8 mouse cellular contexts compared by ENCODE assay signal in the genomic region with DNA sequence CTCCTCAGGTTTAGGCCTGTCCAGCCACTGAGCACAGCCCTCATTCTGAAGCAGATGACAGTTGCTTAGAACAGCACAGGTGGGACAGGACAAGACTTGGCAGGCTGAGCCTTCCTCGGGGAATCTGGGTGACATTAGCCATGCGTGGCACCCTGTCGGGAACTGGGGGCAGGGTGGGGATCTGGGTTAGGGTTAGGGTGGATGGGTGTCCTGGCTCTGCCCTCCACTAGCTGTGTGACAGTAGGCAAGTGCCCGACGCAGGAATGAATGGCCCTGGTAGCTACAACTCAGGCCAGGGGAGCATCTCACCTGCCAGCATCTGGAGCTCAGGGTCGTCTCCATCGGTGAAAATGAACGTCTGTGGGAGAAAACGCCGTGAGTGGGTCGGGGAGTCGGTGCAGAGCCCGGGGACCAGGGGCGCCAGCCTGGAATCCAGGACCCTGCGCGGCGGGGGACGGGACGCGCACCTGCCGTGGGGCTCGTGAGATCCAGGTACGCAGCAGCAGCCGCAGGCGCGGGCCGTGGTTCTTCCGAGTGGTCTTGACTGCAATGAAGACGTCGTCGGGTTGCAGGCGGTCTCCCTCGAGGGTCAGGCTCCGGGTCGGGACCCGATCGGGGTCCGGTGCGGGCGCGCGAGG. TPM values are rescaled to one million over a fixed set of nuclear protein-coding genes. Genes with fewer than 3 reads are reported as not detected.
DNase-seq lines count a peak whose midpoint lies in the region; ATAC-seq and TF ChIP-seq lines count a peak whose summit lies in the region.

No protein-coding gene starts in this region.

- H3K4me3 ChIP-seq in heart, embryonic 13.5 days: peak overlapping the region; percentile 99
- H3K4me3 ChIP-seq in MEL (ENCODE audit: control insufficient read depth in 1 of 2, insufficient read depth in 1 of 2, low read depth in 2 of 2, low read length in 2 of 2): peak overlapping the region; percentile 79 to 95
- H3K4me3 ChIP-seq in forebrain, embryonic 13.5 days: peak overlapping the region; percentile 99
- H3K4me3 ChIP-seq in limb, embryonic 15.5 days: peak overlapping the region; percentile 96
- peak overlapping the region; percentile 93 for H3K4me3 ChIP-seq in stomach, embryonic 15.5 days (replicated peaks)

- intact Hi-C loops in heart, postnatal 14 days (cut with DNase I): no loop called here

- no peak for DNase-seq in heart, postnatal 14 days
- DNase-seq in MEL (ENCODE audit: low read depth, low spot score): peak; percentile 34
- DNase-seq in frontal cortex, postnatal 36 days (ENCODE audit: low spot score in 2 of 2): no peak
- no peak for DNase-seq in spleen, adult 18-20 months

- no peak for TF ChIP-seq RAD21 in MEL (IDR thresholded peaks at IDR 0.05; ENCODE audit: low read depth, low read length)

- no peak for TF ChIP-seq EP300 in MEL (IDR thresholded peaks at IDR 0.05; ENCODE audit: low read depth in 1 of 2, low read length in 2 of 2)

- H3K36me3 ChIP-seq in heart, embryonic 13.5 days: peaks cover 57% of the 10 kb centered on the region
- H3K36me3 ChIP-seq in MEL (ENCODE audit: control insufficient read depth in 1 of 2, insufficient read depth in 2 of 2, low read length in 2 of 2): peaks cover 2 to 7% of the 10 kb centered on the region in 2 experiments
- H3K36me3 ChIP-seq in forebrain, embryonic 13.5 days (ENCODE audit: poor library complexity, severe bottlenecking): peaks cover 66% of the 10 kb centered on the region
- H3K36me3 ChIP-seq in limb, embryonic 15.5 days: peaks cover 51% of the 10 kb centered on the region
- H3K36me3 ChIP-seq in stomach, embryonic 15.5 days: peaks cover 8% of the 10 kb centered on the region

- no peak for TF ChIP-seq POLR2A in MEL (IDR thresholded peaks at IDR 0.05; ENCODE audit: control insufficient read depth in 1 of 2, insufficient read depth in 1 of 2, low read depth in 1 of 2, low read length in 2 of 2, poor library complexity in 1 of 2)

- H3K4me2 ChIP-seq in heart, embryonic 13.5 days: peak overlapping the region; percentile 98
- H3K4me2 ChIP-seq in forebrain, embryonic 13.5 days: peak overlapping the region; percentile 99
- H3K4me2 ChIP-seq in limb, embryonic 15.5 days: peak overlapping the region; percentile 90
- H3K4me2 ChIP-seq in stomach, embryonic 15.5 days: peak overlapping the region; percentile 94

- peaks cover 26% of the 10 kb centered on the region for H3K79me2 ChIP-seq in MEL (ENCODE audit: control insufficient read depth, insufficient read depth, low read length, poor library complexity)

- H3K9me3 ChIP-seq in heart, embryonic 13.5 days: no peaks in the 10 kb centered on the region
- H3K9me3 ChIP-seq in MEL (replicated peaks; ENCODE audit: insufficient read depth, low read length): no peaks in the 10 kb centered on the region
- H3K9me3 ChIP-seq in forebrain, embryonic 13.5 days (replicated peaks): no peaks in the 10 kb centered on the region
- H3K9me3 ChIP-seq in limb, embryonic 15.5 days: no peaks in the 10 kb centered on the region
- H3K9me3 ChIP-seq in stomach, embryonic 15.5 days: no peaks in the 10 kb centered on the region

- no peak for TF ChIP-seq CTCF in MEL (IDR thresholded peaks at IDR 0.05 in 2 of 3, conservative IDR thresholded peaks at IDR 0.05 in 1 of 3; ENCODE audit: control insufficient read depth in 1 of 3, insufficient read depth in 1 of 3, low read depth in 2 of 3, low read length in 3 of 3, poor library complexity in 1 of 3, severe bottlenecking in 1 of 3)

- no peak for ATAC-seq in heart, embryonic 13.5 days (ENCODE audit: extremely low read depth, insufficient number of reproducible peaks, low FRiP score, low TSS enrichment)
- ATAC-seq in forebrain, embryonic 13.5 days: peak; percentile 42
- ATAC-seq in limb, embryonic 15.5 days (ENCODE audit: insufficient number of reproducible peaks, low FRiP score, low TSS enrichment, low read depth): no peak
- 0 out of 2 replicates have a peak, but pooled peaks have one; percentile 20 for ATAC-seq in stomach, embryonic 15.5 days (ENCODE audit: insufficient read depth, low FRiP score, low read depth)

- peak overlapping the region; percentile 95 for H3K9ac ChIP-seq in heart, embryonic 13.5 days
- peak overlapping the region; percentile 87 for H3K9ac ChIP-seq in MEL (ENCODE audit: control insufficient read depth, low read depth, low read length, poor library complexity, severe bottlenecking)
- H3K9ac ChIP-seq in forebrain, embryonic 13.5 days: peak overlapping the region; percentile 96
- peak overlapping the region; percentile 85 for H3K9ac ChIP-seq in limb, embryonic 15.5 days
- H3K9ac ChIP-seq in stomach, embryonic 15.5 days: peak overlapping the region; percentile 64

- peak overlapping the region; percentile 75 for H3K27ac ChIP-seq in heart, embryonic 13.5 days (replicated peaks)
- peak overlapping the region; percentile 32 for H3K27ac ChIP-seq in MEL (ENCODE audit: control insufficient read depth, low read depth, low read length)
- H3K27ac ChIP-seq in forebrain, embryonic 13.5 days: peak overlapping the region; percentile 61
- H3K27ac ChIP-seq in limb, embryonic 15.5 days: peak overlapping the region; percentile 81
- H3K27ac ChIP-seq in stomach, embryonic 15.5 days: peak overlapping the region; percentile 78

- H3K4me1 ChIP-seq in heart, embryonic 13.5 days: peaks cover 24% of the 10 kb centered on the region
- H3K4me1 ChIP-seq in MEL (ENCODE audit: control insufficient read depth in 1 of 2, insufficient read depth in 2 of 2, low read length in 2 of 2): peaks cover 0 to 16% of the 10 kb centered on the region in 2 experiments; a peak in 1 of 4 replicates
- H3K4me1 ChIP-seq in forebrain, embryonic 13.5 days: peaks cover 25% of the 10 kb centered on the region
- H3K4me1 ChIP-seq in limb, embryonic 15.5 days: peaks cover 26% of the 10 kb centered on the region
- H3K4me1 ChIP-seq in stomach, embryonic 15.5 days: peaks cover 15% of the 10 kb centered on the region

- H3K27me3 ChIP-seq in heart, embryonic 13.5 days (replicated peaks): peaks cover 8% of the 10 kb centered on the region; the same call in 1 of the 2 replicates
- H3K27me3 ChIP-seq in MEL (ENCODE audit: control insufficient read depth in 1 of 2, insufficient read depth in 2 of 2, low read length in 2 of 2): no peaks in the 10 kb centered on the region
- H3K27me3 ChIP-seq in forebrain, embryonic 13.5 days: no peaks in the 10 kb centered on the region
- no peaks in the 10 kb centered on the region for H3K27me3 ChIP-seq in limb, embryonic 15.5 days
- no peaks in the 10 kb centered on the region for H3K27me3 ChIP-seq in stomach, embryonic 15.5 days (replicated peaks)

- WGBS in heart, embryonic 13.5 days: 3% methylated on average over 42 of the region's 42 CpGs
- 1% methylated on average over 33 of the region's 42 CpGs for WGBS in forebrain, embryonic 13.5 days
- 1% methylated on average over 42 of the region's 42 CpGs for WGBS in limb, embryonic 15.5 days
- 2% methylated on average over 42 of the region's 42 CpGs for WGBS in stomach, embryonic 15.5 days

RNA-seq across cellular contexts. Expression of a gene that starts 0.5 kb away (rescaled TPM):
- 21.4 and 24.5 TPM in 2 replicates for polyA plus RNA-seq in heart, embryonic 13.5 days (2015; fragmentation: Nextera tagmentation; extraction: Ambion mirVana)
- total RNA-seq in heart, postnatal 14 days (2021): 10 to 100 TPM; 11.8 to 12.0 TPM
- total RNA-seq in MEL (2012; rRNA removed): 10.9 and 12.7 TPM in 2 replicates
- 10 to 100 TPM in 1 of 2 experiments, not detected in 1; 40.7 TPM for polyA plus RNA-seq in MEL (2012; ENCODE audit: insufficient read depth in 1 of 2, insufficient read length in 2 of 2, low read depth in 1 of 2, low replicate concordance in 2 of 2, missing spikeins in 1 of 2)
- 58.4 and 63.1 TPM in 2 replicates for polyA plus RNA-seq in forebrain, embryonic 13.5 days (2015; fragmentation: Nextera tagmentation; extraction: Ambion mirVana)
- polyA plus RNA-seq in limb, embryonic 15.5 days (2015; fragmentation: Nextera tagmentation; extraction: Ambion mirVana): 50.7 TPM in 2 replicates
- 35.8 and 40.9 TPM in 2 replicates for polyA plus RNA-seq in stomach, embryonic 15.5 days (2015; fragmentation: Nextera tagmentation; extraction: Ambion mirVana)

RNA-seq across cellular contexts. Expression of a gene that starts 0.5 kb away (rescaled TPM):
- 139 and 146 TPM in 2 replicates for polyA plus RNA-seq in heart, embryonic 13.5 days (2015; fragmentation: Nextera tagmentation; extraction: Ambion mirVana)
- total RNA-seq in heart, postnatal 14 days (2021): 10 to 100 TPM; 56.9 to 57.5 TPM
- 206 and 266 TPM in 2 replicates for total RNA-seq in MEL (2012; rRNA removed)
- polyA plus RNA-seq in MEL (2012; ENCODE audit: insufficient read depth in 1 of 2, insufficient read length in 2 of 2, low read depth in 1 of 2, low replicate concordance in 2 of 2, missing spikeins in 1 of 2): 100 to 1,000 TPM; 173 to 219 TPM
- 261 and 280 TPM in 2 replicates for polyA plus RNA-seq in forebrain, embryonic 13.5 days (2015; fragmentation: Nextera tagmentation; extraction: Ambion mirVana)
- 205 and 207 TPM in 2 replicates for polyA plus RNA-seq in limb, embryonic 15.5 days (2015; fragmentation: Nextera tagmentation; extraction: Ambion mirVana)
- polyA plus RNA-seq in stomach, embryonic 15.5 days (2015; fragmentation: Nextera tagmentation; extraction: Ambion mirVana): 157 and 172 TPM in 2 replicates

RNA-seq across cellular contexts. Expression of a gene that starts 12.7 kb away (rescaled TPM):
- 40.8 and 45.2 TPM in 2 replicates for polyA plus RNA-seq in heart, embryonic 13.5 days (2015; fragmentation: Nextera tagmentation; extraction: Ambion mirVana)
- 10 to 100 TPM; 31.2 to 34.1 TPM for total RNA-seq in heart, postnatal 14 days (2021)
- 190 and 203 TPM in 2 replicates for total RNA-seq in MEL (2012; rRNA removed)
- 100 to 1,000 TPM in 1 of 2 experiments, not detected in 1; 171 TPM for polyA plus RNA-seq in MEL (2012; ENCODE audit: insufficient read depth in 1 of 2, insufficient read length in 2 of 2, low read depth in 1 of 2, low replicate concordance in 2 of 2, missing spikeins in 1 of 2)
- polyA plus RNA-seq in forebrain, embryonic 13.5 days (2015; fragmentation: Nextera tagmentation; extraction: Ambion mirVana): 58.6 and 67.7 TPM in 2 replicates
- 59.0 and 61.9 TPM in 2 replicates for polyA plus RNA-seq in limb, embryonic 15.5 days (2015; fragmentation: Nextera tagmentation; extraction: Ambion mirVana)
- polyA plus RNA-seq in stomach, embryonic 15.5 days (2015; fragmentation: Nextera tagmentation; extraction: Ambion mirVana): 69.2 and 79.0 TPM in 2 replicates

RNA-seq across cellular contexts. Expression of a gene that starts 21.0 kb away (rescaled TPM):
- polyA plus RNA-seq in heart, embryonic 13.5 days (2015; fragmentation: Nextera tagmentation; extraction: Ambion mirVana): 1.8 and 2.6 TPM in 2 replicates
- total RNA-seq in heart, postnatal 14 days (2021): 10 to 100 TPM; 23.8 to 68.1 TPM
- 190 and 206 TPM in 2 replicates for total RNA-seq in MEL (2012; rRNA removed)
- polyA plus RNA-seq in MEL (2012; ENCODE audit: insufficient read depth in 1 of 2, insufficient read length in 2 of 2, low read depth in 1 of 2, low replicate concordance in 2 of 2, missing spikeins in 1 of 2): 100 to 1,000 TPM in 1 of 2 experiments, not detected in 1; 633 TPM
- 2.7 and 4.0 TPM in 2 replicates for polyA plus RNA-seq in forebrain, embryonic 13.5 days (2015; fragmentation: Nextera tagmentation; extraction: Ambion mirVana)
- 2.3 and 3.5 TPM in 2 replicates for polyA plus RNA-seq in limb, embryonic 15.5 days (2015; fragmentation: Nextera tagmentation; extraction: Ambion mirVana)
- polyA plus RNA-seq in stomach, embryonic 15.5 days (2015; fragmentation: Nextera tagmentation; extraction: Ambion mirVana): 4.3 and 9.3 TPM in 2 replicates

RNA-seq across cellular contexts. Expression of a gene that starts 40.8 kb away (rescaled TPM):
- 23.2 and 26.4 TPM in 2 replicates for polyA plus RNA-seq in heart, embryonic 13.5 days (2015; fragmentation: Nextera tagmentation; extraction: Ambion mirVana)
- 10 to 100 TPM; 23.0 to 23.2 TPM for total RNA-seq in heart, postnatal 14 days (2021)
- 317 and 342 TPM in 2 replicates for total RNA-seq in MEL (2012; rRNA removed)
- polyA plus RNA-seq in MEL (2012; ENCODE audit: insufficient read depth in 1 of 2, insufficient read length in 2 of 2, low read depth in 1 of 2, low replicate concordance in 2 of 2, missing spikeins in 1 of 2): 100 to 1,000 TPM; 256 to 313 TPM
- 61.4 and 79.4 TPM in 2 replicates for polyA plus RNA-seq in forebrain, embryonic 13.5 days (2015; fragmentation: Nextera tagmentation; extraction: Ambion mirVana)
- 41.8 and 45.5 TPM in 2 replicates for polyA plus RNA-seq in limb, embryonic 15.5 days (2015; fragmentation: Nextera tagmentation; extraction: Ambion mirVana)
- 45.9 and 46.3 TPM in 2 replicates for polyA plus RNA-seq in stomach, embryonic 15.5 days (2015; fragmentation: Nextera tagmentation; extraction: Ambion mirVana)

Comparison
In these comparisons a context has a peak if more than half of its experiments do, and no peak if none do; other contexts are left out.
1. ATAC-seq: peak in forebrain, embryonic 13.5 days (single experiment) and stomach, embryonic 15.5 days (single experiment); none in heart, embryonic 13.5 days (single experiment) and limb, embryonic 15.5 days (single experiment).
2. Peak in every context shown above with its lines, with median percentiles within 50 percentile points of each other: H3K27ac ChIP-seq, H3K4me2 ChIP-seq, H3K4me3 ChIP-seq and H3K9ac ChIP-seq.